Mouse (Mus musculus): Measurements from ENCODE around the gene Zdhhc6. TPM values are rescaled to one million over a fixed set of nuclear protein-coding genes. Genes with fewer than 3 reads are reported as not detected.
A peak's percentile ranks its signal among the peaks of the same experiment; 100 is the strongest.

The Zdhhc6 gene
- total RNA-seq (2021): 10 to 100 TPM; 19.1 to 19.3 TPM

DNA sequence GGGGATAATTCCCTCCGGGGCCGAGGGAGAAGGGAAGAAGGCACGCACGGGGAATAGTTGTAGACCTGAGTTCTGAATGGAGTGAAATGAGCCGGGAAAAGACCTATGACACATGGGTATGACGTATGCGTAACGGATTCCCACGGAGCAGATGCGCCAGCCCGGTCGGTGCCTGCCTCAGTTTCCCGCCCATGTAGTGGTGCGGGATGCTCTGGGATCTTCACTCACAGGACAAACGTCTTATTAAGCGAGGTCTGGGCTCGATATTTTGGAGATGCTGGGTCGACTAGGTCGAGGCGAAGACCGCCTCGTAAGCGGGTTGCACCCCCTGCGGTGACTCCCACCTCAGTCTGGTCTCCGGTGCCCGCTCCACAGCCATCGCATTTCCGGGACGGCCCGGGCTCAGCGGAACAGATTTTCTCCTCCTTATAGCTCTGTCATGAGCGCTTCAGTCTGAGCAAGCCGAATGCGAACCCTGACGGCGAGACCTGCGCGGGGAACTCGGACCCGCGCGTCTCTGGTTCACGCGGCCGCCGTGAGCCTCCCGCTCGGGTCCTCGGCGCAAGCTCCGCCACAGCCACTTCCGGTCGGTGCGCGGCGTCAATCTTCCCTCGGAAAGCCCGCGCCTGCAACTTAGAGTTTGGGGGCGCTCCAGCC, at the start of gene Zdhhc6:
TSS of gene Zdhhc6 (minus strand) at position 581 of the 657 bp plus-strand sequence.
- intact Hi-C loops (cut with DNase I): loop anchor here (10.0 kb wide), 1 partner anchor 211 kb away; no protein-coding TSS in a partner anchor
- DNase-seq (ENCODE audit: low spot score): peak; percentile 54

DNA sequence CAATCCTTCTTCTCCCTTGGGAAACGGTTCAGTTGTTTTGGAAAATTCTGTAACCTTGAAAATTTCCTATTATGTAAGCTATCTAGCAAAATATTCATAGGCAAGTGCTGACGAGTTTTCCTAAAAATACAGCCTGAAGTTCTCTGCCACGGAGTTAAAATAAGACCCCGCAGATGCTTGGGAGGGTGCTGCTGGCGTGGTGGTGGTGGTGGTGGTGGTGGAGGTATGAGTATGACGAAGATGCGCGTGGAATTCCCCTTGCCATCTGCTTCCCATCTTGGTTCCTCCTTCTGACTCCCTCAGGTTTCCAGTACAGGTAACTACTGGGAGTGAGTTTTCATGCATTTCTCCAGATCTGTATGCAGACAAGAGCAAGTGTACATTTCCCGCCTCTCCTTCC, 46.8 kb upstream of the Zdhhc6 start:
- DNase-seq (ENCODE audit: low spot score): no peak
- intact Hi-C loops (cut with DNase I): no loop called here

DNA sequence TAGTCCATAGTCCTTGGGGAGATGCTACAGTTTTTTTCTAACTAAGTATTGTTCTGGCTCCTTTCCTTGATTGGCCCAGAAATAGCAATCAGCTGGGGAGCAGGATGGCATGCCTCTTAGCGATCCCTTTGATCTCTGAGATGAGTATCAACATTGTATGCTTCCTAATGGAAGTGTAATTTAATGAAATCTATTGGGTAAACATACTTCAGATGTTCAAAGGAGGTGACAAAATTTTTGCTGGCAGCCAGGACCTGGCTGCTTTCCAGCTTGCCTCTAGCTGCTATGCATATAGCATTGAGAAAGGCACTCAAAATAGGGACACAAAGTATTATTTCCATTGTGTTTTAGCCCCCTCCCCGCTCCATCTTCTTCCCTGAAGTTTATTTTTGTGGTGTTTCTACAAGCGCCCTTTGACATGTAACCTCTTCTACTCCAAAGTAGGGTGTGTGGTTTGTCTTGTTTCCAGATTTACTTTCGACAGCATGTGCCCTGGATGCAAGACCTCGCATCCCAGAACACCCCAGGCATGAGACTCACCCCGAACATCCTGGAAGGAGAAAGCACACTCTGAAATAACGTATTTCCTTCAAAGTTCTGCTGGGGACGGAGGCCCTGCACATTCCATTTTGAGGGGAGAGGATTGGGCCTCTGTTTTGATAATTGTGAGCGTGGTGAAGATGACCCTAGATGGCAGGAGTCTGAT, 35.0 kb upstream of the Zdhhc6 start:
- intact Hi-C loops (cut with DNase I): no loop called here

DNA sequence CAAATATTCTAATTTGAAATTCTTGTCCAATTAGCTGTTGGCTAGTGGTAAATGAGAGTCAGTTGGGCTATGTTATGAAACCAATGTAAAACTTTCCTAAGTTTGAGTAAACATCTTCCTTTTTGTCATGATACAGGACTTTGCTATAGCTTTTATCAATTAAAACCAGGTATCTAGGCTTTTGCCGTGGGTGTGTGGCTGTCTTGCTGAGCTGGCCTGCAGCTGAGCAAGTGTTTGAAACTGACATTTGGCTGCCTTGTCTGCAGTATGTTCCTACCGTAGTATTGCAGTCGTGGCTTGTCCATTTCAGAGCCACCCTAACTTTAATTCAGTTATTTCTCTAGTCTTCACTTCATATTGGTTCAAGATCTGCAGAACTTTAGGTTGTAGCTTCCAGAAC, 32.4 kb upstream of the Zdhhc6 start:
- DNase-seq (ENCODE audit: low spot score): no peak
- intact Hi-C loops (cut with DNase I): no loop called here

More for the DNA sequence above, 35.0 kb upstream of the Zdhhc6 start:
- no peak for DNase-seq (ENCODE audit: low spot score)

DNA sequence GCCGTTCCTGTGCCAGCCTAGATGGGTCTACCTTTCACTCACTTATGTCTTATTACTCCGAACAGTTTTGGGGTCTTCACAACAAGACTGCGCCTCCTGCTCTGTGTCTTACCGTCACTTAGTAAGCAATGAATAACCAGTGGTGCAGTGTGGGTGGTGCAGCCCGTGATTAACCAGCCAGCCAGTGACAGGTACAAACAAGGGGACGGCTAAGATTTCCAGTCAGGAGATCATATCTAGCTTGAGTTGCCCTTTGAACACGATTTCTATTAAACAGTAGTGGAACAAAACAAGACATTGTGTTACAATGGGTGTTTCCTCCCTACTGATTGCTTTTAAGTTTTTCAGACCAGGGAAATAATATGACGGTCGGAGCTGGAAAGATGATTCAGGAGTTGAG, 27.4 kb upstream of the Zdhhc6 start:
- intact Hi-C loops (cut with DNase I): no loop called here
- DNase-seq (ENCODE audit: low spot score): no peak

DNA sequence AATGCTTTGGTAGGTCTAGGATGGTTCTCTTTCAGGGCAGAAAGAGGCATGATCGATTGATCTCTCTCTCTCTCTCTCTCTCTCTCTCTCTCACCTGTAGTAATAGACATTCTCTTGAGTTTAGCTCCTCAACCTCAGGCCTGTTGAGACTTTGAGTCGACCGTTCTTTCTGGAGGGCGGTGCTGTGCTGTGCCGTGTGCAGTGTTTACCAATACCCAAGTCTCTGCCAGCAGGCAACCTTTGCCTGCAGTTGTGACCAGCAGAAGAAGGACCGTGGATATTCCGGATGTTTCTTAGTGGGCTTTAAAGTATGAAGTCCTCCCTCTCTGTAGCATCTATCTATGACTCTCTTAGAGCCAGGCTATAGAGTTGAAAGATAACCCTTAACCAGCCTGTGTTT, 26.6 kb upstream of the Zdhhc6 start:
- intact Hi-C loops (cut with DNase I): no loop called here
- DNase-seq (ENCODE audit: low spot score): no peak

DNA sequence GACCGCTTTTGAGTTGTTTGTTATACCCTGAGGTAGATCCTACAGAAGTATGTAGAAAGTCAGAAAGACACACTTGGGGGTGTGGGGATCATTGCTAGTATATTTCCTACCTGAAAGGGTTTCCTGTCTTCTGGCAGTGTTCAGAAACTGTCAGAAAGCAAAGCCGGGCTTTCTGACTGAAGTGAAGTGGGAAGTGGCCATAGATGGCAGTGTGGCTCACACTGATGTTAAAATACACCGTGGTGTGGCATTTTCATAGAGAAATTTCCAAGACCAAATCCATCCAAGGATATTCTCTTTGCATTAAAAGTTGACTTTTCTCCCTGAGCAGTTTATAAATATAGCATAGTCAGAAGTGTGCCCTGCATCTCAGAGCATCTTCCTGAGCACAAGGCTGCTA, 25.5 kb upstream of the Zdhhc6 start:
- DNase-seq (ENCODE audit: low spot score): no peak
- intact Hi-C loops (cut with DNase I): no loop called here

DNA sequence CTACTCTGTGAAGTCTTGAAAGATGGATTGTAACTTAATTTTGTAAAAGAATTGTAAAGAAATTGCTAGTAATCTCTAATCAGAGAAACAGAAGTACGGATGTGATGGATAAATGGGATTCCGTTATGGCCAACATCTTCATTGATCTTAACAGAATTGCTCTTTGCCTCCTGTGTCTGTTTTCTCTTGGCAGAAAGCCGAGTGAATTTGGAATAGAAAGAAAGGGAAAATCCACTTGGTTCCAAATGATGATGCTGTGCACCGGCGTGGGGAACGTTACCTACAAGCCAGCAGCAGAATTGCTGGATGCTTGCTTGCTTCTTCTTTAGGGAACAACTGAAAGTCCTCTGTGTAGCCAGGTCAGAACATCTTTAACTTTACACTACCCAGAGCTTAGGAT, 24.7 kb upstream of the Zdhhc6 start:
- DNase-seq (ENCODE audit: low spot score): no peak
- intact Hi-C loops (cut with DNase I): no loop called here

DNA sequence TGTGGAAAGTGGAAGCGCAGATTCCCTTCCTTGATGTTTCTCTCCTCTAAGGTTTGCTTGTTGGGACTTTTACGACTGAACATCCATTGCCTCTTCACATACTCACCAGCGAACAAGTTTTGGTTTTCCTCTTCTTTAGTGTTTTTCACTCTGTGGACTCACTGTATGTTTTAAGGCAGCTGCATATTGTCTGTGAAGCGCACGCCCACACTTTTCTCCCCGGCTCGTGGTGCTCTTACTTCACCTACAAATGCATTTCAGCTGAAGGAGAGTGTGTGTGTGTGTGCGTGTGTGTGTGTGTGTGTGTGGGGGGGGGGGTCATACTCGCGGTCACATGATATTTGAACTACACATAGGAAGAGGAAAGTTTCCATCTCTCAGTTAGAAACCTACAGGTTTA, 21.8 kb upstream of the Zdhhc6 start:
- intact Hi-C loops (cut with DNase I): loop anchor here (10.0 kb wide), 2 partner anchors 407 to 557 kb away; partner anchors contain the start of gene Tcf7l2
- DNase-seq (ENCODE audit: low spot score): no peak

DNA sequence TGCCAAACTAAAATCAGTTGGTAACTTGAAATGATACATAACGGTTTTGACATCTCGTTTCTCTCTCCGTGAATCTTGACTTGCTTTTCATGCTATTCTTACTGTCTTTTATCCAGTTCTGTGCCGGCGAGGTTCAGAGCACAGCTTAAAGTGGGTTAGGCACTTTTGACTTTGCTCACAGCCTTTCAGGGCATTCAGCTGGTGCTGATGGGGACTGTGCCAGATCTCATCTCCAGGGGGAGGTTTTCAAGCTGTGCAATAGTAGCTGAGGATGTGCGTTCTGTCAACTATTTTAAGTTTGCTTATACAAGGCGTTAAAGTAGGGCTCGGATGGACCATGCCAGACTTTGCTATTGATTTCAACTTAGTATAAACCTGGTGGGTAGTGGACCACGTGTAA, 21.2 kb upstream of the Zdhhc6 start:
- DNase-seq (ENCODE audit: low spot score): no peak
- intact Hi-C loops (cut with DNase I): loop anchor here (10.0 kb wide), 2 partner anchors 408 to 558 kb away; partner anchors contain the start of gene Tcf7l2

DNA sequence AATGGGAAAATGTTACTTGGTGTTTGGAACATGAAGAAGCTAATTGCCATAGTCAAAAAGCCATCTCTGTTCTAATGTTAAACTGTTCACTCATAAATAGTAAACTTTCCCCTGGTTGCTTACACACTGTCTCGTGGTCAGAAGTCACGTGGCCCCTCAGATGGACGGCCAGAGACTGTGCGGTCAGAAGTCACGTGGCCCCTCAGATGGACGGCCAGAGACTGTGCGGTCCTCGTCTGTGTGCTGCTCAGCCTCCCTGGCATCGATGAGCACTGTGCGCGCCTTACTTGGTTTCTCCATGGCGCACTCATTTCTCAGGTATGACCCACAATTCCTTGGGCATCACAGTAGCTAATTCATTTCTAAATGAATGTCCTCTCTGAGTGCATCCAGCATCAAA, 20.6 kb upstream of the Zdhhc6 start:
- intact Hi-C loops (cut with DNase I): loop anchor here (1.0 to 10.0 kb wide), 4 partner anchors 408 to 919 kb away; partner anchors contain the start of gene Tcf7l2
- DNase-seq (ENCODE audit: low spot score): no peak

DNA sequence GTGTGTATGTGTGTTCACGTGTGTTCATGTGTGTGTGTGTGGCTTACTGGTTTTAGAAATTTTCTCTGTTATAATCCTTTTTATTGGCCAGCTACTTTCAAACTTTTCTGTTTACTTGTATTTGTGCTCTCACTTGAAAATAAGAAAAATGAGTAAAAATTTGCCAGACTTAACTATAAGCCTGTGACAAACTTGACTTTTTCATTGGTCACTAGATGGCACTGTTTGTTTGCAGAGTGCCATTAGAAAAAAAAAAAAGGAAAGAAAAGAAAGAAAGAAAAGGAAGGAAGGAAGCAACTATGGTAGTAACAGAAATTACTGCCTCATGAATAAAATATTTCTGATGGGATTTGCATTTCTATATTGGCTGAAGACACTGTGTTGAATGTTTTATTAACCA, 20.0 kb upstream of the Zdhhc6 start:
- no peak for DNase-seq (ENCODE audit: low spot score)
- intact Hi-C loops (cut with DNase I): loop anchor here (1.0 to 10.0 kb wide), 4 partner anchors 409 to 919 kb away; partner anchors contain the start of gene Tcf7l2

DNA sequence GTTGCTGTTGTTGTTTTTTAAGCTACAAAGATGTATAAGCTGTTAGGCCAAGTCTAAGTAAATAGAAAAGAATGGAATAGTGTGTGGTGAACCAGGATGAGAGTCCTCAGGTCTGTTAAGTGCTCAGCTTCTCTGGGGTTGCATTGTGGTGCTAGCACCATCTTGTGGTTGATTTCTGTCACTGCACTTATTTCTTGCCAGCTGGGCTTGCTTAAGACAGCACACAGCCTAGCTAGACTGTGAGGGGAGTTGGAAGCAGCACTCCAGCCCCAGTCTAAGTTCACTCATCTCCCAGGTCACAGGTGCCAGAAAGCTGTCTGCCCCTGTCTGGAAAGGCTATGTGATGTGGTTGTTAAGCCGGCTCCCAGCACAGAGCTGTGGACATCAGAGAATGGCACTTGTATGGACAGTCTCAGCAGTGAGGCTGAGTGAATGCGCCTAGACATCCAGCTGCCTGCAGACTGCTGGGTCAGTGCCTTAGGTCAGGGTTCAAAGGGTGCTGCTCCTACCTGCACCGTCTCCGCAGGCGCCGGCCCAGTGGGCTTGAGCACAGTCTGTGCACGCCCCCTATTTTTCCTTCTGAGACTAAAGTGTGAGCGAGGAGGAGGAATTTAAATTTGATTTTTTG, 16.9 kb upstream of the Zdhhc6 start:
- intact Hi-C loops (cut with DNase I): loop anchor here (10.0 kb wide), 2 partner anchors 412 to 562 kb away; partner anchors contain the start of gene Tcf7l2
- peak; percentile 13 for DNase-seq (ENCODE audit: low spot score)

DNA sequence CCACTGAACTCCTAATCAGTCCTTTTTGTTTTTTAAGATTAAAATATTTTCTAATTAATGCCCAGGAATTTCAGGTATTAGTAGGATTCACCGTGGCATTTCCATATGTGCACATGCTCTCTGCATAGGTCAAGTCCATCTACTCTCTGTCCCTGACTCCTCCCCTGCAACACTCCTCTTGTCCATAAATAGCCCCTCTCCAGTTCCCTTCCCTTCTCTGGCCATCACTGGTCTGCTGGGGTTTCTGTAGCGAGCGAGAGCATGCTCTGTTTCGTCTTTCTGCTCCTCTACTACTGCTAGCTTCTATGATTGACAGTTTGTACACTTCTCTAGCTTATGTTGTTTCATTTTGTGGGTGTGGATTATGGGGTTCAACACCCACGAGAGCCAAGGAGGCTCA, 15.9 kb upstream of the Zdhhc6 start:
- intact Hi-C loops (cut with DNase I): loop anchor here (10.0 kb wide), 2 partner anchors 413 to 563 kb away; partner anchors contain the start of gene Tcf7l2
- DNase-seq (ENCODE audit: low spot score): no peak

DNA sequence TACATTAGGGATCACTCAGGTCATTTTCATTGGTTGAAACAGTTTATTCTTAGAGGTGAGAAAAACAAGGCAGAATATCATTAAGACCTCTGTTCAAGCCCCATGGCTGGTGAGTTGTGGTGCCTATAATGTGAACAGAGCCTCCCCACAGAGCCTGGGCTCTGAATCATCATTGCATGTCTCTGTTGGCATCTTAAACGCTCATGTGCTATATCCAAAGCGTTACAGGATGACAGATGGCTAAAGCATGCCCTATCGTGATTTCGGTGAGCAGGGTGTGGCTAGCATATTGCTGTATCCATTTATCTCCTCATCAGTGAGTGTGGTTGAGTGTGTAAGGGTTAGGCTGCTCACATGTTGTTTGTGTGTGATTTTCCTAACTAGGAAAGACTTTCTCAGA, 11.7 kb upstream of the Zdhhc6 start:
- intact Hi-C loops (cut with DNase I): no loop called here
- DNase-seq (ENCODE audit: low spot score): no peak

DNA sequence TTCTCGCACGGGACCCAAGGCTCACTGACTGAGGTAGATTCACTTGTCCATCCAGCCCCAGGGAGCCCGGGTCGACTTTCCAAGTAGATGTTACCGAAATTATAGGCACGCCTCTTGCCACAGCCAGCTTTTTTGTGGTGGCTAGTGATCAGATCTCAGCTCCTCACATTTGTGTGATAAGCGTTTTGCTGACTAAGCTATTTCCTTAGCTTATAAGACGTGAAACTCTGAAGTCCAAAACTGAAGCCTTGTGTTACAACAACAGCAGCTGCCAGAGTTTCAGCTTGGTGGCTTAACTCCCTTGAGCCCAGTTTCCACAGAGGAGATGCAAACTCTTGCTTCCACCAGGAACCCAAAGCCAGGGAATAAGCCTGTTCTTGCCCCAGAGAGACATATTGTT, 6.8 kb upstream of the Zdhhc6 start:
- intact Hi-C loops (cut with DNase I): no loop called here
- no peak for DNase-seq (ENCODE audit: low spot score)

DNA sequence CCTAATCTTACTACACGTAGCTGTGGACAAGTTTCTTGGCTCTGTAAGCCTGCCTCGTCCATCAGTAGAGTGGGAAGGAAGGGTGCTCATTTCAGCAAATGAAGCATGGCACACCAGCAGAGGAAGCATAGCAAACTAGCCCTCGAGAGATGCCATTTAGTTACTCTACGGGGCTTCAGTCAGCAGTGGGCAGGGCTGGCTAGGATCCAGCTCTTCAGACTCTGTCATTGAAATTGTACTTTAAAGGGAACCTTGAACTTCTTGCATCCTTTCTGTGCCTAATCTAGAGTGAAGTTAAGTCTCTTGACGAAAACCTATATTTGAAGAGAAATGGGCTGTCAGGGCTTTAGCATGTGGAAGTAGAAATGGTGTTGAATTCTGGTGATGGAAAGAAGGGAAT, 3.7 kb upstream of the Zdhhc6 start:
- intact Hi-C loops (cut with DNase I): loop anchor here (10.0 kb wide), 1 partner anchor 215 kb away; no protein-coding TSS in a partner anchor
- no peak for DNase-seq (ENCODE audit: low spot score)

DNA sequence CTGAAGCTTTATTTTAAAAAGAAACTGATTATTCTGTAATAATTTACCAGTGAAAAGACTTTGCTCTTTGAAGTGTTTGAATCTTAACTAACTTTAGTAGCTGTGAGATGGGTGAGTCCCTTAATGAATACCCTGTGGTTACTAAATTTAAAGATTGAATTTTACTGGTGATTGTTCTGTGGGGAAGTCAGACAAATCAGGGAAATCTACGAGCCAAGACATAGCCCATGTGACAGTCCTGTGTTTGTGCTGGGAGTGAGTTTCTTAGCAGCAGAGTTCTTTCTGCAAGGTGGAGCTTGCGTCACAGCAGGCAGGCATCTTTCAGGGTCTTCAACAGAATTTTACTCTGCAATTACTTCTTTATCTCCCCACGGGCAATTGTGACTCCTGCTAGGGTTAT, 3.2 kb upstream of the Zdhhc6 start:
- DNase-seq (ENCODE audit: low spot score): no peak
- intact Hi-C loops (cut with DNase I): loop anchor here (10.0 kb wide), 1 partner anchor 214 kb away; no protein-coding TSS in a partner anchor

DNA sequence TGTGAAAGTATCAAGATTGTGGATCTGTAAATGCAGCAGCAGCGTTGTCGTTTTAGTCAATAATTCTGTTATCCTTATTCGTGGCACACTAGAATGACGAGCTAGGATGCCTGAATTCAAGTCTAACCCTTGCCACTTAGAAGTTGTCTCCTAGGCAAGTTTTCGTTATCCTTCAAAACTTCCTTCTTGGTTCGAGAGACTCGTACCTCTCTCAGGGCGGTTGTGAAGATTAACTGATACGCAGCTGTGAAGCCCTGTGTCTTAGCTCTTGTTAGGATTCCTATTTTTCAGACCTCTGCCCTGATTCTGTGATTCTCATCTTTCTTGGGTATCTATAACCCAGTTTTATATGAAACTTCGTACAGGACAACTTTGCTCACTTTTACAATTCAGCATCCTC, 1.1 kb upstream of the Zdhhc6 start:
- no peak for DNase-seq (ENCODE audit: low spot score)
- intact Hi-C loops (cut with DNase I): loop anchor here (10.0 kb wide), 1 partner anchor 212 kb away; no protein-coding TSS in a partner anchor

DNA sequence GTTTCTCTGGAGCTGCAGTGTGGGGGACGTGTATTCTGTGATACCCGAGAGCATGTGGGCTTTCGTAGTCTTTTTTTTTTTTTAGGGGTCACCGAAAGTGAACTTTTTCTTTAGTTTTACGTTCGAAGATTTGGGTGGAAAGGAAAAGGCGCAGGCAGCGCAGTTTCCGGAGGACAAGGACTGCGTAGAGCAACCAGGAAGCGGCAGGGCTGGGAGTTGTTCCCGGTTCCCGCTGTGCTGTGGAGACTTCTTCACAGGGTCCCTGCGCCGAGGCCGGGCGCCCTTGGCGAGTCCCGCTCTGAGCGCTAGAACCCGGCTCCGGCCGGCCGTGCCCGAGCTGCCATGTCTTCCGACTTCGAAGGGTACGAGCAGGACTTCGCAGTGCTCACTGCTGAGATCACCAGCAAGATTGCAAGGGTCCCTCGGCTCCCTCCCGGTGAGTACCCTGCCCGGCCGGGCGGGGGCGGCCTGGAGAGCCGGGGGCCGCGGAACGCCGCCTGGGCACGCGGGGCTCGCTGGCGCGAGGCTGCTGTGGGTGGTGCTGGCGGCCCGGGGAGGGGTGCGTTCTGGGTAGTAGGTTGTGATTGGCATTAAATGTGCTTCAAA, 380 bp upstream of the Zdhhc6 start, which contains the start of gene Vti1a:
TSS of gene Vti1a (plus strand) at position 187 of the 606 bp plus-strand sequence.
- intact Hi-C loops (cut with DNase I): loop anchor here (10.0 kb wide), 1 partner anchor 211 kb away; no protein-coding TSS in a partner anchor
- peak; percentile 66 for DNase-seq (ENCODE audit: low spot score)

Measured in heart, postnatal 25 days (tissue).